In genomic region chr1:36528351-36528750, GRCm38 (mm10) we compare ENCODE assay signal across 12 mouse cellular contexts. TPM values are rescaled to one million over a fixed set of nuclear protein-coding genes. Genes with fewer than 3 reads are reported as not detected.
DNase-seq lines count a peak whose midpoint lies in the region; ATAC-seq lines count a peak whose summit lies in the region.
"Had no signal": no experiment of that assay in that cellular context is flagged by ENCODE, and none has a peak within 500 bp of the region (broad histone marks: within the 10 kb centered on the region; RNA-seq: fewer than 3 reads in every experiment).

No protein-coding gene starts in this region.

- no peak overlapping the region for H3K4me3 ChIP-seq in neural tube, embryonic 12.5 days
- H3K4me3 ChIP-seq in neural tube, embryonic 15.5 days (replicated peaks) = no peak overlapping the region
- no peak overlapping the region for H3K4me3 ChIP-seq in hindbrain, embryonic 13.5 days
- H3K4me3 ChIP-seq in heart, embryonic 11.5 days (ENCODE audit: low read depth, low read length) = no peak overlapping the region

- H3K4me1 ChIP-seq in neural tube, embryonic 12.5 days = 0 out of 2 replicates have a peak, but pooled peaks cover 7% of the 10 kb centered on the region
- peaks cover 3% of the 10 kb centered on the region for H3K4me1 ChIP-seq in neural tube, embryonic 15.5 days
- H3K4me1 ChIP-seq in hindbrain, embryonic 13.5 days (replicated peaks) = peaks cover 25% of the 10 kb centered on the region
- H3K4me1 ChIP-seq in heart, embryonic 11.5 days (ENCODE audit: control insufficient read depth, insufficient read depth, low read length) = peaks cover 2% of the 10 kb centered on the region; the same call in 1 of the 2 replicates

- peaks cover 42% of the 10 kb centered on the region for H3K36me3 ChIP-seq in neural tube, embryonic 12.5 days
- peaks cover 39% of the 10 kb centered on the region for H3K36me3 ChIP-seq in neural tube, embryonic 15.5 days
- H3K36me3 ChIP-seq in hindbrain, embryonic 13.5 days = peaks cover 57% of the 10 kb centered on the region
- H3K36me3 ChIP-seq in heart, embryonic 11.5 days (ENCODE audit: control insufficient read depth, insufficient read depth, low read length) = peaks cover 10% of the 10 kb centered on the region

- peak; percentile 55 for ATAC-seq in neural tube, embryonic 12.5 days (ENCODE audit: low FRiP score, low read depth)
- no peak for ATAC-seq in neural tube, embryonic 15.5 days (ENCODE audit: low FRiP score)
- ATAC-seq in hindbrain, embryonic 13.5 days (ENCODE audit: low FRiP score) = peak; percentile 26; the same call in 1 of the 2 replicates
- no peak for ATAC-seq in heart, embryonic 11.5 days (replicated peaks; ENCODE audit: insufficient number of reproducible peaks, low FRiP score, low TSS enrichment)
- ATAC-seq: liver, postnatal 0 days had no signal

- 18% methylated on average over 1 of the region's 1 CpGs for WGBS in neural tube, embryonic 12.5 days
- WGBS in neural tube, embryonic 15.5 days = 22% methylated on average over 1 of the region's 1 CpGs
- 11% methylated on average over 1 of the region's 1 CpGs for WGBS in hindbrain, embryonic 13.5 days
- 26% methylated on average over 1 of the region's 1 CpGs for WGBS in heart, embryonic 11.5 days (ENCODE audit: insufficient replicate concordance)

- DNase-seq in embryo, embryonic 11 days = peak; percentile 36
- no peak for DNase-seq in embryo, embryonic 9.5 days (ENCODE audit: extremely low spot score)
- peak; percentile 88 for DNase-seq in retina, postnatal 1 day
- no peak for DNase-seq in right cerebral cortex, postnatal 36 days (ENCODE audit: low spot score in 2 of 2)
- DNase-seq: liver, postnatal 0 days had no signal

- no peak overlapping the region for H3K4me2 ChIP-seq in neural tube, embryonic 12.5 days (replicated peaks)
- no peak overlapping the region for H3K4me2 ChIP-seq in neural tube, embryonic 15.5 days
- H3K4me2 ChIP-seq in hindbrain, embryonic 13.5 days = no peak overlapping the region
- no peak overlapping the region for H3K4me2 ChIP-seq in heart, embryonic 11.5 days

- H3K27me3 ChIP-seq in neural tube, embryonic 12.5 days (replicated peaks) = no peaks in the 10 kb centered on the region
- no peaks in the 10 kb centered on the region for H3K27me3 ChIP-seq in neural tube, embryonic 15.5 days (replicated peaks)
- H3K27me3 ChIP-seq in hindbrain, embryonic 13.5 days = no peaks in the 10 kb centered on the region
- H3K27me3 ChIP-seq in heart, embryonic 11.5 days (ENCODE audit: control insufficient read depth, insufficient read depth, low read length) = no peaks in the 10 kb centered on the region

- H3K9me3 ChIP-seq in neural tube, embryonic 12.5 days = no peaks in the 10 kb centered on the region
- no peaks in the 10 kb centered on the region for H3K9me3 ChIP-seq in neural tube, embryonic 15.5 days (replicated peaks)
- H3K9me3 ChIP-seq in hindbrain, embryonic 13.5 days = no peaks in the 10 kb centered on the region
- H3K9me3 ChIP-seq in heart, embryonic 11.5 days (replicated peaks; ENCODE audit: control insufficient read depth, low read length) = no peaks in the 10 kb centered on the region

- H3K9ac ChIP-seq in neural tube, embryonic 12.5 days = no peak overlapping the region
- no peak overlapping the region for H3K9ac ChIP-seq in neural tube, embryonic 15.5 days (replicated peaks)
- no peak overlapping the region for H3K9ac ChIP-seq in hindbrain, embryonic 13.5 days
- no peak overlapping the region for H3K9ac ChIP-seq in heart, embryonic 11.5 days (ENCODE audit: low read depth, low read length)
- H3K9ac ChIP-seq: liver, postnatal 0 days had no signal

- no peak overlapping the region for H3K27ac ChIP-seq in neural tube, embryonic 12.5 days
- no peak overlapping the region for H3K27ac ChIP-seq in neural tube, embryonic 15.5 days (replicated peaks)
- peak overlapping the region; percentile 52 for H3K27ac ChIP-seq in hindbrain, embryonic 13.5 days
- H3K27ac ChIP-seq in heart, embryonic 11.5 days (ENCODE audit: low read depth, low read length) = no peak overlapping the region
- H3K27ac ChIP-seq: kidney, postnatal 0 days had no signal

RNA-seq across cellular contexts. Expression of gene Ankrd23, which starts 8.3 kb away (rescaled TPM):
- 16.4 and 16.6 TPM in 2 replicates for polyA plus RNA-seq in neural tube, embryonic 12.5 days (2016; fragmentation: Nextera tagmentation; extraction: Ambion mirVana)
- 21.6 and 21.8 TPM in 2 replicates for polyA plus RNA-seq in neural tube, embryonic 15.5 days (2015; fragmentation: Nextera tagmentation; extraction: Ambion mirVana)
- polyA plus RNA-seq in hindbrain, embryonic 13.5 days (2015; fragmentation: Nextera tagmentation; extraction: Ambion mirVana) = 16.3 and 19.5 TPM in 2 replicates
- 9.8 and 13.6 TPM in 2 replicates for polyA plus RNA-seq in heart, embryonic 11.5 days (2014; fragmentation: Nextera tagmentation; extraction: Ambion mirVana)

RNA-seq across cellular contexts. Expression of gene Gm42417, which starts 10.9 kb away (rescaled TPM):
- polyA plus RNA-seq in neural tube, embryonic 12.5 days (2016; fragmentation: Nextera tagmentation; extraction: Ambion mirVana) = 1.0 TPM in 1 of 2 replicates, not detected in the other
- polyA plus RNA-seq in neural tube, embryonic 15.5 days (2015; fragmentation: Nextera tagmentation; extraction: Ambion mirVana) = 0.36 and 1.2 TPM in 2 replicates
- polyA plus RNA-seq in hindbrain, embryonic 13.5 days (2015; fragmentation: Nextera tagmentation; extraction: Ambion mirVana) = 0.43 TPM in 1 of 2 replicates, not detected in the other
- polyA plus RNA-seq in heart, embryonic 11.5 days (2014; fragmentation: Nextera tagmentation; extraction: Ambion mirVana) = 0.44 TPM in 1 of 2 replicates, not detected in the other
- polyA plus RNA-seq: heart, postnatal 0 days; kidney, postnatal 0 days; liver, postnatal 0 days; stomach, embryonic 16.5 days had no signal

RNA-seq across cellular contexts. Expression of gene Cnnm3, which starts 16.7 kb away (rescaled TPM):
- 3.7 and 5.3 TPM in 2 replicates for polyA plus RNA-seq in neural tube, embryonic 12.5 days (2016; fragmentation: Nextera tagmentation; extraction: Ambion mirVana)
- polyA plus RNA-seq in neural tube, embryonic 15.5 days (2015; fragmentation: Nextera tagmentation; extraction: Ambion mirVana) = 3.1 and 4.5 TPM in 2 replicates
- polyA plus RNA-seq in hindbrain, embryonic 13.5 days (2015; fragmentation: Nextera tagmentation; extraction: Ambion mirVana) = 4.2 and 5.1 TPM in 2 replicates
- polyA plus RNA-seq in heart, embryonic 11.5 days (2014; fragmentation: Nextera tagmentation; extraction: Ambion mirVana) = 2.5 and 3.9 TPM in 2 replicates

RNA-seq across cellular contexts. Expression of gene Ankrd39, which starts 18.9 kb away (rescaled TPM):
- polyA plus RNA-seq in neural tube, embryonic 12.5 days (2016; fragmentation: Nextera tagmentation; extraction: Ambion mirVana) = 18.6 and 19.5 TPM in 2 replicates
- polyA plus RNA-seq in neural tube, embryonic 15.5 days (2015; fragmentation: Nextera tagmentation; extraction: Ambion mirVana) = 29.4 and 33.0 TPM in 2 replicates
- 22.4 TPM in 2 replicates for polyA plus RNA-seq in hindbrain, embryonic 13.5 days (2015; fragmentation: Nextera tagmentation; extraction: Ambion mirVana)
- 19.9 and 25.1 TPM in 2 replicates for polyA plus RNA-seq in heart, embryonic 11.5 days (2014; fragmentation: Nextera tagmentation; extraction: Ambion mirVana)

RNA-seq across cellular contexts. Expression of gene Sema4c, which starts 29.8 kb away (rescaled TPM):
- 35.4 and 38.2 TPM in 2 replicates for polyA plus RNA-seq in neural tube, embryonic 12.5 days (2016; fragmentation: Nextera tagmentation; extraction: Ambion mirVana)
- 20.5 and 20.8 TPM in 2 replicates for polyA plus RNA-seq in neural tube, embryonic 15.5 days (2015; fragmentation: Nextera tagmentation; extraction: Ambion mirVana)
- 28.3 and 31.8 TPM in 2 replicates for polyA plus RNA-seq in hindbrain, embryonic 13.5 days (2015; fragmentation: Nextera tagmentation; extraction: Ambion mirVana)
- polyA plus RNA-seq in heart, embryonic 11.5 days (2014; fragmentation: Nextera tagmentation; extraction: Ambion mirVana) = 0.96 and 2.1 TPM in 2 replicates

Comparison
In these comparisons a context has a peak if more than half of its experiments do, and no peak if none do; other contexts are left out.
1. DNase-seq: peak in embryo, embryonic 11 days (single experiment) and retina, postnatal 1 day (single experiment); none in embryo, embryonic 9.5 days (single experiment) and right cerebral cortex, postnatal 36 days (0 of 2).
2. ATAC-seq: peak in neural tube, embryonic 12.5 days (single experiment) and hindbrain, embryonic 13.5 days (single experiment); none in neural tube, embryonic 15.5 days (single experiment) and heart, embryonic 11.5 days (single experiment).